Mouse (Mus musculus) myocyte (in vitro differentiated cells): ENCODE measurements at regions not wholly inside any gene's neighbourhood (a gene's known extent, or its start where the extent isn't known, plus 50 kb on each side); places are given as distances from the start of the nearest gene placed in this dataset.

Experiments
- H3K27me3 ChIP-seq: one replicate; pipeline ENCODE4 v1.6.1; 2011; ENCODE audit not compliant: control insufficient read depth, insufficient read depth, insufficient read length
- H3K36me3 ChIP-seq: one replicate; pipeline ENCODE4 v1.6.1; 2011; ENCODE audit not compliant: control insufficient read depth, insufficient read depth
- H3K4me2 ChIP-seq: one replicate; pipeline ENCODE4 v1.6.1; 2011; ENCODE audit warnings: low read depth, control low read depth
- H3K4me3 ChIP-seq: one replicate; pipeline ENCODE4 v1.5.1; 2011; ENCODE audit warnings: mild to moderate bottlenecking, control low read depth, moderate library complexity
- H3K79me2 ChIP-seq: one replicate; pipeline ENCODE4 v1.6.1; 2011; ENCODE audit not compliant: control insufficient read depth, insufficient read depth
- H3ac ChIP-seq: one replicate; pipeline ENCODE4 v1.6.1; 2011; ENCODE audit not compliant: control insufficient read depth, insufficient read length
- CEBPB ChIP-seq: IDR thresholded peaks from 2 replicates; pipeline ENCODE4 v1.6.1; 2011; ENCODE audit warnings: mild to moderate bottlenecking, moderate library complexity; ENCODE audit not compliant: poor library complexity, insufficient read depth, severe bottlenecking
- E2F4 ChIP-seq: IDR thresholded peaks from one replicate; pipeline ENCODE4 v1.6.1; 2011; ENCODE audit warnings: mild to moderate bottlenecking, control low read depth, moderate library complexity; ENCODE audit not compliant: insufficient read depth
- MAX ChIP-seq: IDR thresholded peaks from one replicate; pipeline ENCODE4 v1.6.1; 2011; ENCODE audit warnings: low read depth, mild to moderate bottlenecking, control low read depth
- MYOD1 ChIP-seq, 3 experiments: IDR thresholded peaks; one replicate each; pipeline ENCODE4 v1.6.1; 2011; ENCODE audit warnings: control low read depth in 2 of 3, low read depth in 2 of 3, mild to moderate bottlenecking in 2 of 3, moderate library complexity in 1 of 3; ENCODE audit not compliant: insufficient read length in 2 of 3, control insufficient read depth in 1 of 3
- MYOG ChIP-seq, 3 experiments: IDR thresholded peaks; one replicate each; pipeline ENCODE4 v1.6.1; 2011; ENCODE audit warnings: control low read depth in 2 of 3, low read depth in 2 of 3, mild to moderate bottlenecking in 2 of 3; ENCODE audit not compliant: insufficient read length in 2 of 3, control insufficient read depth in 1 of 3, insufficient read depth in 1 of 3
- POLR2A ChIP-seq: IDR thresholded peaks from one replicate; pipeline ENCODE4 v1.6.1; 2011; ENCODE audit warnings: low read depth, mild to moderate bottlenecking, control low read depth, moderate library complexity; ENCODE audit not compliant: insufficient read length
- POLR2AphosphoS2 ChIP-seq: IDR thresholded peaks from one replicate; pipeline ENCODE4 v1.6.1; 2011; ENCODE audit warnings: low read depth, control low read depth; ENCODE audit not compliant: insufficient read length
- REST ChIP-seq: IDR thresholded peaks from one replicate; pipeline ENCODE4 v1.6.1; 2011; ENCODE audit warnings: mild to moderate bottlenecking, control low read depth, moderate library complexity; ENCODE audit not compliant: insufficient read depth, insufficient read length
- SRF ChIP-seq: IDR thresholded peaks from one replicate; pipeline ENCODE4 v1.6.1; 2011; ENCODE audit warnings: low read depth; ENCODE audit not compliant: control insufficient read depth, insufficient read length
- TCF12 ChIP-seq: IDR thresholded peaks from one replicate; pipeline ENCODE4 v1.6.1; 2011; ENCODE audit warnings: mild to moderate bottlenecking, control low read depth; ENCODE audit not compliant: poor library complexity, insufficient read depth, severe bottlenecking
- TCF3 ChIP-seq: IDR thresholded peaks from one replicate; pipeline ENCODE4 v1.6.1; 2011; ENCODE audit warnings: low read depth, control low read depth; ENCODE audit not compliant: insufficient read length
- USF1 ChIP-seq: IDR thresholded peaks from one replicate; pipeline ENCODE4 v1.6.1; 2011; ENCODE audit warnings: low read depth, mild to moderate bottlenecking, control low read depth, moderate library complexity

DNA sequence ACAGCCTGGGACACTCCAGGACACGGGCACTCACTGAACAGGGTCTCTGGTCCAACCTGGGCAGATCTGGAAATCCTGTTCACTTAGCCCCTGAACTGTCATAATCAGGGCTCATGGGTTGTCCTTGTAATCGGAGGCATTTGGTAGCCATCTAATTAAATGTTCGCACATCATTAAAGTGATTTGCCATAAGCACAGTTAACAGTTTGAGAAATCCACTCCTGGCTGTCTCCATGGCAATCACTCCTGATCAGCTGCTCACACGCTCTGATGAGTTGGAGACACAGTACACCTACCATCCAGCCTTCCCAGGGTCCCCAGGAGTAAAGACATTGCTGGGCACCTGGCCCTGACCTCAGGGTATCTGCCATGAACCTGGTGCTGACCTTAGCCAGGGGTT, 60.6 kb downstream of the Hmx1 start:
- Histone ChIP-seq H3ac (no peak overlapping the region), H3K4me3 (no peak overlapping the region), H3K27me3 (peaks cover 60% of the 10 kb centered on the region), H3K36me3 (no peaks in the 10 kb centered on the region), H3K4me2 (no peak overlapping the region), H3K79me2 (no peaks in the 10 kb centered on the region)
- TF ChIP-seq E2F4 (no peak), MYOD1 (IDR thresholded peaks at IDR 0.05; ENCODE audit: control insufficient read depth in 1 of 3, insufficient read length in 2 of 3, low read depth in 2 of 3) (no peak), POLR2AphosphoS2 (no peak), POLR2A (no peak), MYOG (IDR thresholded peaks at IDR 0.05; ENCODE audit: control insufficient read depth in 1 of 3, insufficient read depth in 1 of 3, insufficient read length in 2 of 3, low read depth in 2 of 3) (no peak), MAX (no peak), SRF (no peak), TCF3 (no peak), CEBPB (no peak), TCF12 (no peak), USF1 (no peak), REST (no peak)
